Mouse (Mus musculus): ENCODE measurements at regions not wholly inside any gene's neighbourhood (a gene's known extent, or its start where the extent isn't known, plus 50 kb on each side); places are given as distances from the start of the nearest gene placed in this dataset.

DNA sequence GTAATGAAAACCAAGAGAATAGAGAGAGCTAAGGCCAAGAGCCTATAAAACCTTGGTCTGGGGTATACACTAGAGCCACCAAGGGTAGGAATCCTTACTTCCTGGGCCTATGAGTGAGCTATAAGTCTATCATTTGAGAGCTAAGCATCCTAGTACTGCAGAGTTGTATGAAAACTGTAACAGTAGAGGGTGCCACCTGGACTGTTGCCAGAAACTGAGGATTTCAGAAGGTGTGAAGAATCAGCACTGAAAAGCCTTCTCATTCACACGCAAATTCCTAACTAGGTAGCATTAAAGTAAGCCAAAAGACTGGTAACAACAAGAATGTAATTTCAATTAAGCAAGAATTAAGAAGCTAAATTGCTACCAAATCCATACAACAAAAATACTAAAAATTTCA lies 67.3 kb downstream of the Tmem18 start:
- TF ChIP-seq POLR2A (IDR thresholded peaks at IDR 0.05; ENCODE audit: borderline replicate concordance, extremely low read depth, insufficient read depth, insufficient read length, poor library complexity, severe bottlenecking) = no peak
- TF ChIP-seq CTCF (IDR thresholded peaks at IDR 0.05; ENCODE audit: borderline replicate concordance, extremely low read depth, insufficient read depth, insufficient read length) = no peak
